Mouse (Mus musculus) bone marrow macrophage, adult 2 months (primary cell): ENCODE results near the gene Carmil1. TPM values are rescaled to one million over a fixed set of nuclear protein-coding genes. Genes with fewer than 3 reads are reported as not detected.

Source experiments
- H3K27ac ChIP-seq: 2 replicates; pipeline ENCODE4 v1.5.1; 2012; ENCODE audit warnings: low read depth, low read length; ENCODE audit not compliant: insufficient read depth
- H3K4me1 ChIP-seq: 2 replicates; pipeline ENCODE4 v1.6.1; 2012; ENCODE audit warnings: low read length; ENCODE audit not compliant: control insufficient read depth, insufficient read depth
- H3K4me3 ChIP-seq: 2 replicates; pipeline ENCODE4 v1.5.1; 2012; ENCODE audit warnings: mild to moderate bottlenecking, low read length, moderate library complexity; ENCODE audit not compliant: insufficient read depth
- CTCF ChIP-seq: IDR thresholded peaks from 2 replicates; pipeline ENCODE4 v1.5.1; 2012; ENCODE audit warnings: low read depth, mild to moderate bottlenecking, low read length, moderate library complexity
- POLR2A ChIP-seq: IDR thresholded peaks from 2 replicates; pipeline ENCODE4 v1.6.1; 2012; ENCODE audit warnings: mild to moderate bottlenecking, low read depth, low read length, borderline replicate concordance
- polyA plus RNA-seq: library from polyadenylated mRNA; stranded (reverse); fragments of >200 nt; gene quantifications from 2 replicates; pipeline ENCODE4 v1.2.4, GENCODE M21; 2012; ENCODE audit not compliant: missing spikeins, insufficient read depth, insufficient read length

Carmil1 gene
- polyA plus RNA-seq, 1 experiment, result 4.1 TPM

GRCm38 (mm10) chr13:24260751-24261591, 19.6 kb downstream of the Carmil1 start:
- no peak for TF ChIP-seq CTCF
- no peak for TF ChIP-seq POLR2A
- Histone ChIP-seq H3K27ac (no peak overlapping the region), H3K4me3 (no peak overlapping the region), H3K4me1 (peaks cover 6% of the 10 kb centered on the region)

GRCm38 (mm10) chr13:24257809-24258208, 22.8 kb downstream of the Carmil1 start:
- no peak overlapping the region for H3K4me3 ChIP-seq
- H3K4me1 ChIP-seq, result peaks cover 6% of the 10 kb centered on the region
- no peak for TF ChIP-seq POLR2A
- no peak for TF ChIP-seq CTCF
- no peak overlapping the region for H3K27ac ChIP-seq

DNA sequence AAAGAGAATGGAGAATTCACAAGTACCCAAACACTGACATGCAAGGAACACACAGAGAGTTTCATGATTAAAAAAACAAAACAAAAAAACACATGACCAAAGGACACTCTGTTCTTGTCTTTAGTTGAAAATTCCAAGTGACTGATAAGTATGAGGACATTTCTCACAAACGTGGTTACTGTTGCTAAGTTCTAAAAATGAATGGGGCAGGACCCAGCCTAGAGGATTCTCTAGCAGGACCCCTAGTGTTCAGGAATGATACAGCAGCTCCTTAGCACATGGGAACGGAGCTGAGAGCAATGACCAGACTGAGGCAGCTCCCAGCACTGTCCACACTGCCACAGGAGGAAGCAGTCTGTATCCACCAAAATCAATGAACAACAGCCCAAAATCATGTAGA, 26.6 kb downstream of the Carmil1 start:
- H3K4me1 ChIP-seq, result no peaks in the 10 kb centered on the region
- no peak overlapping the region for H3K4me3 ChIP-seq
- TF ChIP-seq POLR2A (no peak), CTCF (no peak)
- no peak overlapping the region for H3K27ac ChIP-seq

GRCm38 (mm10) chr13:24253551-24253950, 27.0 kb downstream of the Carmil1 start:
- TF ChIP-seq CTCF, result no peak
- TF ChIP-seq POLR2A, result no peak
- no peak overlapping the region for H3K4me3 ChIP-seq
- no peaks in the 10 kb centered on the region for H3K4me1 ChIP-seq
- no peak overlapping the region for H3K27ac ChIP-seq

DNA sequence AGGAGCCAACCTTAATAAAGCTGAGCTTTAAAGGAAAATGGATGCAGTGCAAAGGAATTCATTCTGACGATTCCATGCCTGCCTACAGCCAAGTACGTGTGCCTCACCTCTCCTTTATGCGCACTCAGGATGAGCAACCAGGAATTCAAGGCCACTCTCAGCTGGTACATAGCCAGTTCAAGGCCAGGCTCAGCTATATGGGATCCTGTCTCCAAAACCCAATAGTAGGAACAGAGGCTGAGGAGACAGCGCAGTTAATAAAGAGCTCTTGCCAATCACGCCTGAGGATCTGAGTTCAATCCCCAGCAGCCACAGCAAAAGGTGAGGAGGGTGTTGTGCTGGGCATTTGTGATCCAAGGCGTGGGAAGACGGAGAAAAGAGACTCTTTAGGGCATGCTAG, 29.4 kb downstream of the Carmil1 start:
- Histone ChIP-seq H3K4me3 (no peak overlapping the region), H3K27ac (no peak overlapping the region), H3K4me1 (no peaks in the 10 kb centered on the region; the same call in 1 of the 2 replicates)
- no peak for TF ChIP-seq POLR2A
- no peak for TF ChIP-seq CTCF

GRCm38 (mm10) chr13:24247928-24248327, 32.7 kb downstream of the Carmil1 start:
- no peak overlapping the region for H3K27ac ChIP-seq

GRCm38 (mm10) chr13:24247441-24247840, 33.2 kb downstream of the Carmil1 start:
- Histone ChIP-seq H3K4me1 (no peaks in the 10 kb centered on the region; the same call in 1 of the 2 replicates), H3K27ac (no peak overlapping the region), H3K4me3 (no peak overlapping the region)
- TF ChIP-seq CTCF (no peak), POLR2A (no peak)

More at GRCm38 (mm10) chr13:24247928-24248327, 32.7 kb downstream of the Carmil1 start:
- TF ChIP-seq CTCF (no peak), POLR2A (no peak)
- Histone ChIP-seq H3K4me1 (no peaks in the 10 kb centered on the region; the same call in 1 of the 2 replicates), H3K4me3 (no peak overlapping the region)

- Histone ChIP-seq H3K27ac (no peak overlapping the region), H3K4me3 (no peak overlapping the region), H3K4me1 (no peaks in the 10 kb centered on the region; the same call in 1 of the 2 replicates)
- TF ChIP-seq CTCF (no peak), POLR2A (no peak)
Observed at GRCm38 (mm10) chr13:24246266-24246665, 34.3 kb downstream of the Carmil1 start.

DNA sequence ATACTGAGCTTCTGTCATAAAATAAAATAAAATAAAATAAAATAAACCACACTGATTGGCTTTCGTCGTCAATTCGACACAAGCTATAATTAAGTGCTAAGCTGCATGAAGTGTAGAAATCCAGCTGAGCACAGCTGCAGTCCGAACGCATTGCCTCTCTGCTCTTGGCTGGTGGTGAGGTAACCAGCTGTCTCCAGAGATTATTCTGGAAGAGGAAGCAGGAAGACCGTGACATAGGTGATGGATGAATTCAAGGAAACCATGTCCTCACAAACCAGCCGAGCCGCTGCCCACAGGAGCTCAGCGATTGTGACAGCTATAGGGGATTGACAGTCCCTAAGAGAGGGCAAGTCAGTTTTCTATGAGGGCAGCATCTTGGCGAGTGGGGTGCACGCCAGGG, 36.0 kb downstream of the Carmil1 start:
- Histone ChIP-seq H3K4me3 (no peak overlapping the region), H3K4me1 (no peaks in the 10 kb centered on the region; the same call in 1 of the 2 replicates), H3K27ac (no peak overlapping the region)
- no peak for TF ChIP-seq POLR2A
- TF ChIP-seq CTCF, result no peak

DNA sequence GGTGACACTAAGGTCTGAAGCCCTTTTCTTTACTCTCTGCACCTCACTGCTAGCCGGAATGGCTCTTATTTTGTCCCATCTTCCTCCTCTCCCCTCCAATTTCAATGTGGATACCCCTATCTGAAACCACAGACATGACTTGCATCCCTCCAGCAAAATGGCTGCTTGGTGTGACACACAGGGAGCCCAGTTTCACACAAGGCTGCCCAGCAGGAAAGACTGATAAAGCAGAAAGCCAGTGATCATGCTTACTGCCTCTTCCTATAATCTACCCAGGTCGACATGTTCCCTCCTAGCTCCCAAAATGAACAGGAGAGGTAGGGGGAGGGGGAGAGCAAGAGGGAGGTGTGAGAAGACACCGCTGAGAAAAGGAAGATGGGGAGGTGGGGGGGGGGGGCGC, 36.6 kb downstream of the Carmil1 start:
- no peaks in the 10 kb centered on the region; the same call in 1 of the 2 replicates for H3K4me1 ChIP-seq
- H3K27ac ChIP-seq, result no peak overlapping the region
- no peak overlapping the region for H3K4me3 ChIP-seq
- TF ChIP-seq CTCF, result no peak
- TF ChIP-seq POLR2A, result no peak
